Mouse (Mus musculus) heart, embryonic 14.5 days (tissue): Measurements from ENCODE around the gene Mga. TPM values are rescaled to one million over a fixed set of nuclear protein-coding genes. Genes with fewer than 3 reads are reported as not detected.

Experiments used
- ATAC-seq: fragments of 200-750 bp; cut with Nextera tagmentation; 2 replicates; pipeline ENCODE4 v1.8.0; 2017; ENCODE audit warnings: low read depth, moderate TSS enrichment; ENCODE audit not compliant: insufficient number of reproducible peaks, insufficient read depth, low FRiP score
- H3K27ac ChIP-seq, 2 experiments: fragments of 200-500 bp in 1 of 2; fragments of 300-500 bp in 1 of 2; sonication (generic) in 1 of 2; replicated peaks in 1 of 2; 2 replicates each; pipeline ENCODE4 v1.5.1; 2012 to 2014; ENCODE audit warnings: low read depth in 2 of 2, low read length in 2 of 2, control low read depth in 1 of 2, mild to moderate bottlenecking in 1 of 2, mixed read lengths in 1 of 2; ENCODE audit not compliant: control insufficient read depth in 1 of 2, insufficient read depth in 1 of 2
- H3K27me3 ChIP-seq: fragments of 300-500 bp; sonication (generic); 2 replicates; pipeline ENCODE4 v1.6.1; 2014; ENCODE audit warnings: mild to moderate bottlenecking, low read length, control low read depth; ENCODE audit not compliant: control insufficient read depth, insufficient read depth
- H3K36me3 ChIP-seq: fragments of 300-500 bp; sonication (generic); 2 replicates; pipeline ENCODE4 v1.6.1; 2014; ENCODE audit warnings: mild to moderate bottlenecking, control low read depth, low read length, mixed read lengths; ENCODE audit not compliant: control insufficient read depth, insufficient read depth
- H3K4me1 ChIP-seq, 2 experiments: fragments of 200-500 bp in 1 of 2; fragments of 300-500 bp in 1 of 2; sonication (generic) in 1 of 2; 2 replicates each; pipeline ENCODE4 v1.6.1; 2012 to 2014; ENCODE audit warnings: low read length in 2 of 2, control low read depth in 1 of 2, mixed read lengths in 1 of 2; ENCODE audit not compliant: control insufficient read depth in 2 of 2, insufficient read depth in 2 of 2
- H3K4me2 ChIP-seq: fragments of 300-500 bp; sonication (generic); 2 replicates; pipeline ENCODE4 v1.6.1; 2014; ENCODE audit warnings: mild to moderate bottlenecking, low read length
- H3K4me3 ChIP-seq, 2 experiments: fragments of 200-500 bp in 1 of 2; fragments of 300-500 bp in 1 of 2; sonication (generic) in 1 of 2; 2 replicates each; pipeline ENCODE4 v1.5.1; 2012 to 2014; ENCODE audit warnings: low read length in 2 of 2, mild to moderate bottlenecking in 2 of 2, control low read depth in 1 of 2, low read depth in 1 of 2, moderate library complexity in 1 of 2; ENCODE audit not compliant: control insufficient read depth in 1 of 2, insufficient read depth in 1 of 2
- H3K9ac ChIP-seq: fragments of 300-500 bp; sonication (generic); 2 replicates; pipeline ENCODE4 v1.6.1; 2014; ENCODE audit warnings: mild to moderate bottlenecking, low read length
- H3K9me3 ChIP-seq: fragments of 300-500 bp; sonication (generic); 2 replicates; pipeline ENCODE4 v1.6.1; 2016; ENCODE audit warnings: low read length, control low read depth; ENCODE audit not compliant: control insufficient read depth
- WGBS: fragments of 180-500 bp; shearing (Covaris S2); extraction: QIAGEN DNeasy Blood & Tissue Kit; methylation state at CpG from one replicate; pipeline ENCODE4 v1.1.7; 2014; 5-methylcytosine and 5-hydroxymethylcytosine counted together
- polyA plus RNA-seq: library from polyadenylated mRNA; unstranded; fragments of >200 nt; fragmentation: Nextera tagmentation; extraction: Ambion mirVana; gene quantifications from 2 replicates; pipeline ENCODE4 v1.2.1, GENCODE M21; 2014

The Mga gene
- polyA plus RNA-seq, 1 experiment from 2014 or later: 30.3 TPM

GRCm38 (mm10) chr2:119971316-119971715 is 74.3 kb downstream of the Mga start:
- H3K27ac ChIP-seq: peak overlapping the region in 1 of 2 experiments; percentile 19; a peak in 2 of 4 replicates
- ATAC-seq: no peak
- H3K4me3 ChIP-seq: peak overlapping the region in 1 of 2 experiments; percentile 69; a peak in 1 of 4 replicates
- H3K27me3 ChIP-seq: no peaks in the 10 kb centered on the region
- H3K4me2 ChIP-seq: peak overlapping the region; percentile 78
- H3K9ac ChIP-seq: no peak overlapping the region
- H3K4me1 ChIP-seq: peaks cover 6 to 10% of the 10 kb centered on the region in 2 experiments
- H3K36me3 ChIP-seq: peaks cover 18% of the 10 kb centered on the region
- no peaks in the 10 kb centered on the region for H3K9me3 ChIP-seq
- 78% methylated on average over 3 of the region's 3 CpGs for WGBS

- peak; percentile 99 for ATAC-seq
- H3K9me3 ChIP-seq: no peaks in the 10 kb centered on the region
- peak overlapping the region; percentile 39 to 67; a peak in 3 of 4 replicates for H3K27ac ChIP-seq
- H3K4me1 ChIP-seq: peaks cover 6 to 10% of the 10 kb centered on the region in 2 experiments
- H3K27me3 ChIP-seq: no peaks in the 10 kb centered on the region
- 0 out of 2 replicates have a peak, but pooled peaks cover 13% of the 10 kb centered on the region for H3K36me3 ChIP-seq
- peak overlapping the region; percentile 84 for H3K9ac ChIP-seq
- WGBS: 2% methylated on average over 32 of the region's 32 CpGs
- H3K4me2 ChIP-seq: peak overlapping the region; percentile 78
- peak overlapping the region; percentile 69 to 91 for H3K4me3 ChIP-seq
These were observed 75.0 kb downstream of the Mga start for GRCm38 (mm10) chr2:119971837-119972536.

- WGBS: under 1% methylated on average over 13 of the region's 19 CpGs
- Histone ChIP-seq H3K27ac (peak within 1 kb of the TSS; percentile 39 to 67; a peak in 3 of 4 replicates), H3K4me3 (peak within 1 kb of the TSS; percentile 69 to 91), H3K36me3 (0 out of 2 replicates have a peak, but pooled peaks cover 9% of the 10 kb centered on the region), H3K9ac (peak within 1 kb of the TSS; percentile 84), H3K4me2 (peak within 1 kb of the TSS; percentile 78), H3K4me1 (peaks cover 6 to 10% of the 10 kb centered on the region in 2 experiments), H3K9me3 (no peaks in the 10 kb centered on the region), H3K27me3 (no peaks in the 10 kb centered on the region)
- ATAC-seq: peak; percentile 62; the same call in 1 of the 2 replicates
These were observed 75.5 kb downstream of the Mga start, which contains the start of gene Mapkbp1 for GRCm38 (mm10) chr2:119972537-119972879. TSS of gene Mapkbp1 (plus strand) at chr2:119972699.

- ATAC-seq: no peak
- no peaks in the 10 kb centered on the region for H3K9me3 ChIP-seq
- no peak overlapping the region for H3K27ac ChIP-seq
- no peak overlapping the region for H3K4me2 ChIP-seq
- 88% methylated on average over 7 of the region's 7 CpGs for WGBS
- H3K4me3 ChIP-seq: no peak overlapping the region
- H3K36me3 ChIP-seq: peaks cover 12% of the 10 kb centered on the region
- H3K9ac ChIP-seq: no peak overlapping the region
- no peaks in the 10 kb centered on the region for H3K4me1 ChIP-seq
- no peaks in the 10 kb centered on the region for H3K27me3 ChIP-seq
These were observed 83.4 kb downstream of the Mga start for GRCm38 (mm10) chr2:119980343-119980986.

GRCm38 (mm10) chr2:119981631-119982030 is 84.6 kb downstream of the Mga start:
- Histone ChIP-seq H3K27ac (no peak overlapping the region), H3K9ac (no peak overlapping the region), H3K27me3 (no peaks in the 10 kb centered on the region), H3K4me3 (no peak overlapping the region), H3K9me3 (no peaks in the 10 kb centered on the region), H3K36me3 (peaks cover 12% of the 10 kb centered on the region), H3K4me1 (no peaks in the 10 kb centered on the region), H3K4me2 (no peak overlapping the region)
- WGBS: 83% methylated on average over 2 of the region's 2 CpGs
- ATAC-seq: no peak

- ATAC-seq: no peak
- H3K27ac ChIP-seq: no peak overlapping the region
These were observed 88.8 kb downstream of the Mga start for GRCm38 (mm10) chr2:119985871-119986270.

GRCm38 (mm10) chr2:119986369-119986768 is 89.3 kb downstream of the Mga start:
- Histone ChIP-seq H3K4me1 (no peaks in the 10 kb centered on the region), H3K9ac (no peak overlapping the region), H3K27me3 (no peaks in the 10 kb centered on the region), H3K27ac (no peak overlapping the region), H3K9me3 (no peaks in the 10 kb centered on the region), H3K4me2 (no peak overlapping the region), H3K36me3 (peaks cover 10% of the 10 kb centered on the region), H3K4me3 (no peak overlapping the region)
- no peak for ATAC-seq
- 52% methylated on average over 6 of the region's 6 CpGs for WGBS

More at GRCm38 (mm10) chr2:119985871-119986270, 88.8 kb downstream of the Mga start:
- Histone ChIP-seq H3K4me2 (no peak overlapping the region), H3K4me1 (no peaks in the 10 kb centered on the region), H3K9ac (no peak overlapping the region), H3K27me3 (no peaks in the 10 kb centered on the region), H3K36me3 (peaks cover 10% of the 10 kb centered on the region), H3K9me3 (no peaks in the 10 kb centered on the region), H3K4me3 (no peak overlapping the region)
- WGBS: 60% methylated on average over 8 of the region's 8 CpGs
